8 mouse cellular contexts compared by ENCODE assay signal in the genomic region with DNA sequence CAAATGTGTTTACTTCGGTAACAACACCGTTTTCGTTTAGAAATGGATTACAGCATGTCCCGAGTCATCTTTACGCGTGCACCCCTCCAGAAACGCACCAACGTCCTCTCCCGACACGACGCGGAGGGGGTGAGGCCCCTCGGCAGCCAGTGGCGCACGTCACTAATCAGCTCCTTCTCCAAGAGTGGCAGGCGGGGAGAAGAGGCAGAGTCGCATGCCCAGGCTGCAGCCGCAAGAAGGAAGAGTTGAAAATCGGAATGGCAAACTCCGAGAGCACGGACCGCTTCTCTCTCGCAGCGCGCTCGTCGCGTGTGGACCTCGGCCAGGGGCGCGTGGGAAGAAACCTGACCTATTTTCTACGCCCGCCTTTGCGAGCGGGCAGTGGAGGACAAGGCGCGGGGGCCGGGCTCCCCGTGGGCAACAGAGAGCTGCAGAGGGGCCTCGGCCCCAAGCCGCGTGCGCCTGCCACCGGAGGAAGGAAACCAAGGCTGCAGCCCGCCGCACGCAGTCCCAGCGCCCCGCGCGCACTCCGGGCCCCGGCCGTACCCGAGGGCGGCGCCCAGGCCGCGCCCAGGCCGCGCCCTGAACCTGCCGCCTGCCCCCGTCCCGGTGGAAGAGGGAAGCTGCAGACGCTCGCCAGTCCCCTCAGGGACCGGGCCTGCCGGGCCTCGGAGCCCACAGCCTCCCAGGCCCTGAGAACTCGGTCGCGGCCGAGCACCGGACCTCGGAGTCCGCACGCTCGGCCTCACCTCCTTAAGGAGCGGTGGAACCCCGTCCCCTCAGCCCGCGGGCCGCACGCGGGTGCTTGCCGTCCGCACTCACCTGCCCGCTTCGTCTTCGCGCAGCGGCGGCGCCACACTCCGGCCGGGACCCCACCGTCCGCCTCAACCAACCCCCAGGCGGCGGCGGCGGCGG. TPM values are rescaled to one million over a fixed set of nuclear protein-coding genes. Genes with fewer than 3 reads are reported as not detected.
DNase-seq lines count a peak whose midpoint lies in the region; ATAC-seq and TF ChIP-seq lines count a peak whose summit lies in the region.

No protein-coding gene starts in this region.

- WGBS in embryonic facial prominence, embryonic 13.5 days, result under 1% methylated on average over 81 of the region's 103 CpGs
- under 1% methylated on average over 93 of the region's 103 CpGs for WGBS in heart, embryonic 12.5 days
- WGBS in kidney, postnatal 0 days, result under 1% methylated on average over 90 of the region's 103 CpGs
- WGBS in liver, embryonic 14.5 days (ENCODE audit: insufficient replicate concordance), result under 1% methylated on average over 100 of the region's 103 CpGs
- under 1% methylated on average over 100 of the region's 103 CpGs for WGBS in neural tube, embryonic 13.5 days
- WGBS in thymus, adult 2 months, result under 1% methylated on average over 90 of the region's 103 CpGs

- H3K27me3 ChIP-seq in embryonic facial prominence, embryonic 13.5 days, result no peaks in the 10 kb centered on the region
- no peaks in the 10 kb centered on the region for H3K27me3 ChIP-seq in heart, embryonic 12.5 days (replicated peaks)
- H3K27me3 ChIP-seq in kidney, postnatal 0 days (ENCODE audit: insufficient read depth, low read length), result no peaks in the 10 kb centered on the region
- H3K27me3 ChIP-seq in liver, embryonic 14.5 days (ENCODE audit: control insufficient read depth, insufficient read depth, low read length), result no peaks in the 10 kb centered on the region
- H3K27me3 ChIP-seq in neural tube, embryonic 13.5 days, result no peaks in the 10 kb centered on the region
- H3K27me3 ChIP-seq in thymus, adult 2 months (ENCODE audit: control insufficient read depth, insufficient read depth, low read length), result no peaks in the 10 kb centered on the region

- peak overlapping the region; percentile 80 for H3K4me2 ChIP-seq in embryonic facial prominence, embryonic 13.5 days
- H3K4me2 ChIP-seq in heart, embryonic 12.5 days, result peak overlapping the region; percentile 84
- peak overlapping the region; percentile 90 for H3K4me2 ChIP-seq in kidney, postnatal 0 days (ENCODE audit: low read length)
- peak overlapping the region; percentile 71 for H3K4me2 ChIP-seq in liver, embryonic 14.5 days (ENCODE audit: low read depth)
- peak overlapping the region; percentile 90 for H3K4me2 ChIP-seq in neural tube, embryonic 13.5 days

- TF ChIP-seq EP300 in liver, embryonic 14.5 days (IDR thresholded peaks at IDR 0.05; ENCODE audit: low read depth), result no peak

- H3K9me3 ChIP-seq in embryonic facial prominence, embryonic 13.5 days, result no peaks in the 10 kb centered on the region
- H3K9me3 ChIP-seq in heart, embryonic 12.5 days (replicated peaks), result no peaks in the 10 kb centered on the region
- no peaks in the 10 kb centered on the region for H3K9me3 ChIP-seq in kidney, postnatal 0 days (replicated peaks; ENCODE audit: low read length)
- no peaks in the 10 kb centered on the region for H3K9me3 ChIP-seq in liver, embryonic 14.5 days (ENCODE audit: control insufficient read depth, low read length)
- no peaks in the 10 kb centered on the region for H3K9me3 ChIP-seq in neural tube, embryonic 13.5 days

- H3K36me3 ChIP-seq in embryonic facial prominence, embryonic 13.5 days, result peaks cover 14% of the 10 kb centered on the region
- peaks cover 9% of the 10 kb centered on the region for H3K36me3 ChIP-seq in heart, embryonic 12.5 days
- peaks cover 8% of the 10 kb centered on the region; the same call in 1 of the 2 replicates for H3K36me3 ChIP-seq in kidney, postnatal 0 days (ENCODE audit: insufficient read depth, low read length)
- H3K36me3 ChIP-seq in liver, embryonic 14.5 days (replicated peaks; ENCODE audit: control insufficient read depth, insufficient read depth, low read depth), result peaks cover 2% of the 10 kb centered on the region; the same call in 1 of the 2 replicates
- peaks cover 19% of the 10 kb centered on the region; the same call in 1 of the 2 replicates for H3K36me3 ChIP-seq in neural tube, embryonic 13.5 days
- no peaks in the 10 kb centered on the region for H3K36me3 ChIP-seq in thymus, adult 2 months (ENCODE audit: control insufficient read depth, insufficient read depth, low read length)

- peak overlapping the region; percentile 100 for H3K4me3 ChIP-seq in embryonic facial prominence, embryonic 13.5 days
- peak overlapping the region; percentile 78 for H3K4me3 ChIP-seq in heart, embryonic 12.5 days
- peak overlapping the region; percentile 95 for H3K4me3 ChIP-seq in kidney, postnatal 0 days (replicated peaks; ENCODE audit: low read depth, low read length)
- H3K4me3 ChIP-seq in liver, embryonic 14.5 days (ENCODE audit: insufficient read depth in 1 of 2, low read depth in 2 of 2, low read length in 2 of 2), result peak overlapping the region; percentile 79 to 97
- H3K4me3 ChIP-seq in neural tube, embryonic 13.5 days, result peak overlapping the region; percentile 83
- H3K4me3 ChIP-seq in thymus, adult 2 months (ENCODE audit: control insufficient read depth, insufficient read depth, low read length), result peak overlapping the region; percentile 89

- DNase-seq in CD4-positive, CD25-positive, alpha-beta regulatory T cell, adult 2 months (ENCODE audit: low read depth, low spot score), result peak; percentile 74
- DNase-seq in adrenal gland, postnatal 36 days, result peak; percentile 61 to 71
- peak; percentile 56 for DNase-seq in kidney, postnatal 0 days (ENCODE audit: low spot score)
- DNase-seq in liver, embryonic 14.5 days (ENCODE audit: low read depth in 3 of 3, low spot score in 3 of 3), result peak; percentile 45 to 58 (median 47)
- DNase-seq in thymus, adult 2 months, result peak; percentile 50

- no peak for TF ChIP-seq CTCF in kidney, postnatal 0 days (IDR thresholded peaks at IDR 0.05; ENCODE audit: low read depth)
- no peak for TF ChIP-seq CTCF in liver, embryonic 14.5 days (IDR thresholded peaks at IDR 0.05; ENCODE audit: low read depth)
- no peak for TF ChIP-seq CTCF in thymus, adult 2 months (IDR thresholded peaks at IDR 0.05; ENCODE audit: borderline replicate concordance, control insufficient read depth, extremely low read depth, insufficient read depth, low read length, poor library complexity)

- peak overlapping the region; percentile 97 for H3K9ac ChIP-seq in embryonic facial prominence, embryonic 13.5 days
- peak overlapping the region; percentile 98 for H3K9ac ChIP-seq in heart, embryonic 12.5 days
- peak overlapping the region; percentile 97 for H3K9ac ChIP-seq in kidney, postnatal 0 days (ENCODE audit: low read depth, low read length)
- peak overlapping the region; percentile 98 for H3K9ac ChIP-seq in liver, embryonic 14.5 days (replicated peaks)
- peak overlapping the region; percentile 86 for H3K9ac ChIP-seq in neural tube, embryonic 13.5 days

- TF ChIP-seq POLR2A in thymus, adult 2 months (IDR thresholded peaks at IDR 0.05; ENCODE audit: control insufficient read depth, extremely low read depth, insufficient read depth, low read length, poor library complexity), result no peak

- ATAC-seq in embryonic facial prominence, embryonic 13.5 days (ENCODE audit: insufficient number of reproducible peaks, insufficient read depth, low FRiP score, low TSS enrichment, low read depth), result peak; percentile 32
- ATAC-seq in heart, embryonic 12.5 days (ENCODE audit: insufficient number of reproducible peaks, low FRiP score), result peak; percentile 58
- peak; percentile 18 for ATAC-seq in kidney, postnatal 0 days (replicated peaks; ENCODE audit: low FRiP score, low read depth)
- ATAC-seq in liver, embryonic 14.5 days (ENCODE audit: insufficient read depth), result peak; percentile 78
- peak; percentile 32 for ATAC-seq in neural tube, embryonic 13.5 days (ENCODE audit: low read depth)

- H3K27ac ChIP-seq in embryonic facial prominence, embryonic 13.5 days, result peak overlapping the region; percentile 91
- peak overlapping the region; percentile 83 for H3K27ac ChIP-seq in heart, embryonic 12.5 days (ENCODE audit: poor library complexity, severe bottlenecking)
- peak overlapping the region; percentile 96 for H3K27ac ChIP-seq in kidney, postnatal 0 days
- H3K27ac ChIP-seq in liver, embryonic 14.5 days, result peak overlapping the region; percentile 86
- peak overlapping the region; percentile 90 for H3K27ac ChIP-seq in neural tube, embryonic 13.5 days (replicated peaks)
- peak overlapping the region; percentile 49 for H3K27ac ChIP-seq in thymus, adult 2 months (ENCODE audit: control insufficient read depth, insufficient read depth, low read length)

- peaks cover 27% of the 10 kb centered on the region for H3K4me1 ChIP-seq in embryonic facial prominence, embryonic 13.5 days
- peaks cover 29% of the 10 kb centered on the region for H3K4me1 ChIP-seq in heart, embryonic 12.5 days (replicated peaks)
- peaks cover 7% of the 10 kb centered on the region for H3K4me1 ChIP-seq in kidney, postnatal 0 days (replicated peaks; ENCODE audit: insufficient read depth, low read length)
- peaks cover 10 to 22% of the 10 kb centered on the region in 2 experiments for H3K4me1 ChIP-seq in liver, embryonic 14.5 days (replicated peaks; ENCODE audit: control insufficient read depth in 2 of 2, insufficient read depth in 2 of 2, low read length in 1 of 2)
- H3K4me1 ChIP-seq in neural tube, embryonic 13.5 days (replicated peaks), result peaks cover 34% of the 10 kb centered on the region
- H3K4me1 ChIP-seq in thymus, adult 2 months (replicated peaks; ENCODE audit: control insufficient read depth, insufficient read depth, low read length), result no peaks in the 10 kb centered on the region

RNA-seq across cellular contexts. Expression of a gene that starts 0.5 kb away (rescaled TPM):
- total RNA-seq in adrenal gland, postnatal 36 days (2021), result 100 to 1,000 TPM; 108 to 126 TPM
- polyA plus RNA-seq in embryonic facial prominence, embryonic 13.5 days (2015; fragmentation: Nextera tagmentation; extraction: Ambion mirVana), result 89.0 and 90.1 TPM in 2 replicates
- 83.1 and 83.3 TPM in 2 replicates for polyA plus RNA-seq in heart, embryonic 12.5 days (2016; fragmentation: Nextera tagmentation; extraction: Ambion mirVana)
- 74.3 and 80.6 TPM in 2 replicates for polyA plus RNA-seq in kidney, postnatal 0 days (2015; fragmentation: Nextera tagmentation; extraction: Ambion mirVana)
- polyA plus RNA-seq in liver, embryonic 14.5 days (2012; rRNA removed), result 15.2 and 26.8 TPM in 2 replicates
- polyA plus RNA-seq in liver, embryonic 14.5 days (2014; fragmentation: Nextera tagmentation; extraction: Ambion mirVana), result 43.4 and 46.2 TPM in 2 replicates
- polyA plus RNA-seq in neural tube, embryonic 13.5 days (2015; fragmentation: Nextera tagmentation; extraction: Ambion mirVana), result 107 and 109 TPM in 2 replicates
- 27.6 and 28.5 TPM in 2 replicates for polyA plus RNA-seq in thymus, adult 2 months (2012; rRNA removed)

RNA-seq across cellular contexts. Expression of a gene that starts 0.8 kb away (rescaled TPM):
- 10 to 100 TPM; 26.6 to 32.9 TPM for total RNA-seq in adrenal gland, postnatal 36 days (2021)
- 4.4 and 4.8 TPM in 2 replicates for polyA plus RNA-seq in embryonic facial prominence, embryonic 13.5 days (2015; fragmentation: Nextera tagmentation; extraction: Ambion mirVana)
- 2.0 and 2.7 TPM in 2 replicates for polyA plus RNA-seq in heart, embryonic 12.5 days (2016; fragmentation: Nextera tagmentation; extraction: Ambion mirVana)
- polyA plus RNA-seq in kidney, postnatal 0 days (2015; fragmentation: Nextera tagmentation; extraction: Ambion mirVana), result 2.8 and 3.3 TPM in 2 replicates
- polyA plus RNA-seq in liver, embryonic 14.5 days (2012; rRNA removed), result 9.2 and 10.4 TPM in 2 replicates
- polyA plus RNA-seq in liver, embryonic 14.5 days (2014; fragmentation: Nextera tagmentation; extraction: Ambion mirVana), result 3.9 and 4.0 TPM in 2 replicates
- 3.7 and 4.2 TPM in 2 replicates for polyA plus RNA-seq in neural tube, embryonic 13.5 days (2015; fragmentation: Nextera tagmentation; extraction: Ambion mirVana)
- polyA plus RNA-seq in thymus, adult 2 months (2012; rRNA removed), result 36.2 and 39.3 TPM in 2 replicates

Comparison
In these comparisons a context has a peak if more than half of its experiments do, and no peak if none do; other contexts are left out.
1. Peak in every context shown above with its lines: DNase-seq, ATAC-seq, H3K4me3 ChIP-seq and H3K27ac ChIP-seq.
2. ATAC-seq: peak in every context shown above with its lines; median percentile 78 in liver, embryonic 14.5 days; 58 in heart, embryonic 12.5 days; 32 in embryonic facial prominence, embryonic 13.5 days; 32 in neural tube, embryonic 13.5 days; 18 in kidney, postnatal 0 days.